Mouse (Mus musculus) erythroblast, adult 5-6 weeks (primary cell): ENCODE results near the gene Cd300c2. TPM values are rescaled to one million over a fixed set of nuclear protein-coding genes. Genes with fewer than 3 reads are reported as not detected.
"Not testable (repeated sequence)": the region's sequence is repeated elsewhere in the genome, so short reads cannot be mapped to it uniquely, and the experiment has no call there.

Source experiments
- ATAC-seq: replicated peaks from 2 replicates; pipeline ENCODE4 v1.8.0; 2016; ENCODE audit warnings: moderate number of reproducible peaks, mild to moderate bottlenecking, moderate TSS enrichment, inconsistent platforms; ENCODE audit not compliant: poor library complexity, low FRiP score, severe bottlenecking
- total RNA-seq, 2 experiments: library from RNA; stranded (forward) in 1 of 2; stranded (reverse) in 1 of 2; fragments of 150-400 nt in 1 of 2; fragments of 200-764, 138-1000 nt in 1 of 2; gene quantifications; 2 replicates each; pipeline versions ENCODE4 v1.2.3 to v1.2.4; 2015 to 2017; ENCODE audit warnings: low replicate concordance in 2 of 2

Cd300c2 gene
- total RNA-seq (2015; ENCODE audit: low replicate concordance) (1.5 and 2.3 TPM in 2 replicates), total RNA-seq (2017; ENCODE audit: low replicate concordance) (1.8 and 3.4 TPM in 2 replicates)

- ATAC-seq, result no peak
Observed at GRCm38 (mm10) chr11:115001474-115002040, at the start of gene Cd300c2. Gene Cd300c2 (minus strand): TSS chr11:115001880.

GRCm38 (mm10) chr11:115049282-115049895 is 47.7 kb upstream of the Cd300c2 start:
- ATAC-seq, result no peak

- ATAC-seq, result no peak
Observed at GRCm38 (mm10) chr11:115048259-115048658, 46.6 kb upstream of the Cd300c2 start, which contains the start of gene Cd300ld3. Gene Cd300ld3 (minus strand): TSS chr11:115048409.

- not testable (repeated sequence) for ATAC-seq
Observed at GRCm38 (mm10) chr11:115037669-115038068, 36.0 kb upstream of the Cd300c2 start, which contains the start of gene Cd300ld5. Gene Cd300ld5 (minus strand): TSS chr11:115037769.

GRCm38 (mm10) chr11:115026912-115027311 is 25.2 kb upstream of the Cd300c2 start, which contains the start of gene Cd300ld4:
Gene Cd300ld4 (minus strand): TSS chr11:115027012.
- ATAC-seq, result not testable (repeated sequence)

- ATAC-seq, result not testable (repeated sequence)
Observed at GRCm38 (mm10) chr11:115016093-115016492, 14.4 kb upstream of the Cd300c2 start, which contains the start of gene Cd300ld2. Gene Cd300ld2 (minus strand): TSS chr11:115016193.

- ATAC-seq, result no peak
Observed at GRCm38 (mm10) chr11:115004070-115004469, 2.4 kb upstream of the Cd300c2 start.

GRCm38 (mm10) chr11:114989793-114990192 is 11.9 kb downstream of the Cd300c2 start, which contains the start of gene Cd300ld:
Gene Cd300ld (minus strand): TSS chr11:114989922.
- ATAC-seq, result no peak

GRCm38 (mm10) chr11:114981866-114982265 is 19.8 kb downstream of the Cd300c2 start:
- ATAC-seq, result no peak

- no peak for ATAC-seq
Observed at GRCm38 (mm10) chr11:114972726-114973125, 29.0 kb downstream of the Cd300c2 start.

GRCm38 (mm10) chr11:114968752-114969207 is 32.9 kb downstream of the Cd300c2 start, which contains the start of gene Cd300c:
Gene Cd300c (minus strand): TSS chr11:114969157.
- ATAC-seq, result no peak

GRCm38 (mm10) chr11:114965182-114965828 is 36.4 kb downstream of the Cd300c2 start:
- ATAC-seq, result no peak

- ATAC-seq, result no peak
Observed at GRCm38 (mm10) chr11:114960369-114960768, 41.3 kb downstream of the Cd300c2 start.

Other genes with a start within 250 kb of the Cd300c2 start
- gene Kif19a, start 236.5 kb downstream of the Cd300c2 start, total RNA-seq (2015; ENCODE audit: low replicate concordance), result 0.58 TPM in 1 of 2 replicates, not detected in the other
- gene Kif19a, start 236.5 kb downstream of the Cd300c2 start, total RNA-seq (2017; ENCODE audit: low replicate concordance), result 0.70 TPM in 1 of 2 replicates, not detected in the other
- not detected in 2 replicates for gene Btbd17, start 205.9 kb downstream of the Cd300c2 start, total RNA-seq (2015; ENCODE audit: low replicate concordance)
- not detected in 2 replicates for gene Btbd17, start 205.9 kb downstream of the Cd300c2 start, total RNA-seq (2017; ENCODE audit: low replicate concordance)
- gene Gpr142, start 203.0 kb downstream of the Cd300c2 start, total RNA-seq (2015; ENCODE audit: low replicate concordance), result not detected in 2 replicates
- gene Gpr142, start 203.0 kb downstream of the Cd300c2 start, total RNA-seq (2017; ENCODE audit: low replicate concordance), result not detected in 2 replicates
- 0.77 TPM in 1 of 2 replicates, not detected in the other for gene Gprc5c, start 150.7 kb downstream of the Cd300c2 start, total RNA-seq (2015; ENCODE audit: low replicate concordance)
- 0.09 TPM in 1 of 2 replicates, not detected in the other for gene Gprc5c, start 150.7 kb downstream of the Cd300c2 start, total RNA-seq (2017; ENCODE audit: low replicate concordance)
- 3.8 and 4.8 TPM in 2 replicates for gene Cd300a, start 111.8 kb downstream of the Cd300c2 start, total RNA-seq (2015; ENCODE audit: low replicate concordance)
- gene Cd300a, start 111.8 kb downstream of the Cd300c2 start, total RNA-seq (2017; ENCODE audit: low replicate concordance), result 3.7 and 7.1 TPM in 2 replicates
- gene Cd300lb, start 67.5 kb downstream of the Cd300c2 start, total RNA-seq (2015; ENCODE audit: low replicate concordance), result 9.2 and 20.9 TPM in 2 replicates
- 9.6 and 14.8 TPM in 2 replicates for gene Cd300lb, start 67.5 kb downstream of the Cd300c2 start, total RNA-seq (2017; ENCODE audit: low replicate concordance)
- gene Cd300c, start 32.7 kb downstream of the Cd300c2 start, total RNA-seq (2015; ENCODE audit: low replicate concordance), result not detected in 2 replicates
- 0.60 and 2.2 TPM in 2 replicates for gene Cd300c, start 32.7 kb downstream of the Cd300c2 start, total RNA-seq (2017; ENCODE audit: low replicate concordance)
- 5.2 and 9.2 TPM in 2 replicates for gene Cd300ld, start 12.0 kb downstream of the Cd300c2 start, total RNA-seq (2015; ENCODE audit: low replicate concordance)
- gene Cd300ld, start 12.0 kb downstream of the Cd300c2 start, total RNA-seq (2017; ENCODE audit: low replicate concordance), result 3.1 and 5.4 TPM in 2 replicates
- gene Cd300ld2, start 14.3 kb upstream of the Cd300c2 start, total RNA-seq (2015; ENCODE audit: low replicate concordance), result not detected in 2 replicates
- gene Cd300ld2, start 14.3 kb upstream of the Cd300c2 start, total RNA-seq (2017; ENCODE audit: low replicate concordance), result not detected in 2 replicates
- gene Cd300ld4, start 25.1 kb upstream of the Cd300c2 start, total RNA-seq (2015; ENCODE audit: low replicate concordance), result 1.7 TPM in 1 of 2 replicates, not detected in the other
- gene Cd300ld4, start 25.1 kb upstream of the Cd300c2 start, total RNA-seq (2017; ENCODE audit: low replicate concordance), result 2.1 TPM in 1 of 2 replicates, not detected in the other
- gene Cd300ld5, start 35.9 kb upstream of the Cd300c2 start, total RNA-seq (2015; ENCODE audit: low replicate concordance), result 1.7 TPM in 1 of 2 replicates, not detected in the other
- not detected in 2 replicates for gene Cd300ld5, start 35.9 kb upstream of the Cd300c2 start, total RNA-seq (2017; ENCODE audit: low replicate concordance)
- gene Cd300ld3, start 46.5 kb upstream of the Cd300c2 start, total RNA-seq (2015; ENCODE audit: low replicate concordance), result 1.7 and 27.2 TPM in 2 replicates
- gene Cd300ld3, start 46.5 kb upstream of the Cd300c2 start, total RNA-seq (2017; ENCODE audit: low replicate concordance), result 13.0 TPM in 1 of 2 replicates, not detected in the other
- gene Cd300e, start 60.3 kb upstream of the Cd300c2 start, total RNA-seq (2015; ENCODE audit: low replicate concordance), result 2.3 and 2.7 TPM in 2 replicates
- 0.42 and 0.43 TPM in 2 replicates for gene Cd300e, start 60.3 kb upstream of the Cd300c2 start, total RNA-seq (2017; ENCODE audit: low replicate concordance)
- 4.8 and 7.5 TPM in 2 replicates for gene Rab37, start 89.6 kb upstream of the Cd300c2 start, total RNA-seq (2015; ENCODE audit: low replicate concordance)
- gene Rab37, start 89.6 kb upstream of the Cd300c2 start, total RNA-seq (2017; ENCODE audit: low replicate concordance), result 3.8 and 4.3 TPM in 2 replicates
- gene Cd300lf, start 132.1 kb upstream of the Cd300c2 start, total RNA-seq (2015; ENCODE audit: low replicate concordance), result 6.3 and 17.3 TPM in 2 replicates
- 11.3 and 13.7 TPM in 2 replicates for gene Cd300lf, start 132.1 kb upstream of the Cd300c2 start, total RNA-seq (2017; ENCODE audit: low replicate concordance)
- gene Slc9a3r1, start 161.5 kb upstream of the Cd300c2 start, total RNA-seq (2015; ENCODE audit: low replicate concordance), result 22.2 and 22.5 TPM in 2 replicates
- 17.7 and 19.1 TPM in 2 replicates for gene Slc9a3r1, start 161.5 kb upstream of the Cd300c2 start, total RNA-seq (2017; ENCODE audit: low replicate concordance)
- 4.6 and 5.2 TPM in 2 replicates for gene Tmem104, start 185.6 kb upstream of the Cd300c2 start, total RNA-seq (2015; ENCODE audit: low replicate concordance)
- 0.85 and 1.5 TPM in 2 replicates for gene Tmem104, start 185.6 kb upstream of the Cd300c2 start, total RNA-seq (2017; ENCODE audit: low replicate concordance)
- gene Nat9, start 186.0 kb upstream of the Cd300c2 start, total RNA-seq (2015; ENCODE audit: low replicate concordance), result 3.1 and 8.8 TPM in 2 replicates
- 8.8 and 10.5 TPM in 2 replicates for gene Nat9, start 186.0 kb upstream of the Cd300c2 start, total RNA-seq (2017; ENCODE audit: low replicate concordance)